Mouse (Mus musculus) megakaryocyte-erythroid progenitor cell, adult 5-6 weeks (primary cell): Measurements from ENCODE around the gene Rsad1. TPM values are rescaled to one million over a fixed set of nuclear protein-coding genes. Genes with fewer than 3 reads are reported as not detected.

Experiments used
- ATAC-seq: replicated peaks from 2 replicates; pipeline ENCODE4 v1.8.0; 2016; ENCODE audit warnings: mild to moderate bottlenecking, inconsistent platforms; ENCODE audit not compliant: severe bottlenecking, poor library complexity, low FRiP score, low TSS enrichment
- total RNA-seq, 2 experiments: library from RNA; stranded (forward) in 1 of 2; stranded (reverse) in 1 of 2; fragments of 200-1000, 215-1000 nt in 1 of 2; fragments of >200 nt in 1 of 2; fragmentation: Nextera tagmentation in 1 of 2; gene quantifications; 2 replicates each; pipeline ENCODE4 v1.2.3; 2014 to 2017

The Rsad1 gene
- total RNA-seq, 2 experiments from 2014 or later: 6.8 to 11.2 TPM

- no peak for ATAC-seq
Measured at GRCm38 (mm10) chr11:94549691-94550441, 811 bp upstream of the Rsad1 start.

GRCm38 (mm10) chr11:94548041-94548784, 842 bp downstream of the Rsad1 start:
- ATAC-seq: peak; percentile 42

GRCm38 (mm10) chr11:94547271-94547670, 1.8 kb downstream of the Rsad1 start:
- no peak for ATAC-seq

GRCm38 (mm10) chr11:94546381-94546780, 2.7 kb downstream of the Rsad1 start:
- no peak for ATAC-seq

GRCm38 (mm10) chr11:94544422-94544821, 4.6 kb downstream of the Rsad1 start:
- ATAC-seq: no peak

- ATAC-seq: 0 out of 2 replicates have a peak, but pooled peaks have one; percentile 28
Measured at GRCm38 (mm10) chr11:94543932-94544331, 5.1 kb downstream of the Rsad1 start.

GRCm38 (mm10) chr11:94543344-94543743, 5.7 kb downstream of the Rsad1 start:
- no peak for ATAC-seq

- no peak for ATAC-seq
Measured at GRCm38 (mm10) chr11:94542400-94542799, 6.7 kb downstream of the Rsad1 start.

GRCm38 (mm10) chr11:94539761-94540160, 9.3 kb downstream of the Rsad1 start:
- ATAC-seq: no peak

GRCm38 (mm10) chr11:94538733-94539292, 10.2 kb downstream of the Rsad1 start:
- no peak for ATAC-seq

- ATAC-seq: no peak
Measured at GRCm38 (mm10) chr11:94533171-94533570, 15.9 kb downstream of the Rsad1 start.

- ATAC-seq: no peak
Measured at GRCm38 (mm10) chr11:94528879-94529278, 20.2 kb downstream of the Rsad1 start.

GRCm38 (mm10) chr11:94526171-94526879, 22.7 kb downstream of the Rsad1 start:
- ATAC-seq: no peak

- ATAC-seq: peak; percentile 79
Measured at GRCm38 (mm10) chr11:94521219-94521843, 27.7 kb downstream of the Rsad1 start, which contains the start of gene Mycbpap. TSS of gene Mycbpap (minus strand) at chr11:94521742.

- no peak for ATAC-seq
Measured at GRCm38 (mm10) chr11:94513452-94513851, 35.6 kb downstream of the Rsad1 start.

GRCm38 (mm10) chr11:94508976-94509375, 40.1 kb downstream of the Rsad1 start:
- ATAC-seq: no peak

- no peak for ATAC-seq
Measured at GRCm38 (mm10) chr11:94501482-94501881, 47.6 kb downstream of the Rsad1 start.

- no peak for ATAC-seq
Measured at GRCm38 (mm10) chr11:94500362-94500761, 48.7 kb downstream of the Rsad1 start.

- ATAC-seq: no peak
Measured at GRCm38 (mm10) chr11:94499661-94500152, 49.3 kb downstream of the Rsad1 start, which contains the start of gene Epn3. TSS of gene Epn3 (minus strand) at chr11:94499974.
